Comparison of ENCODE assay signal across 20 mouse cellular contexts in the genomic region with DNA sequence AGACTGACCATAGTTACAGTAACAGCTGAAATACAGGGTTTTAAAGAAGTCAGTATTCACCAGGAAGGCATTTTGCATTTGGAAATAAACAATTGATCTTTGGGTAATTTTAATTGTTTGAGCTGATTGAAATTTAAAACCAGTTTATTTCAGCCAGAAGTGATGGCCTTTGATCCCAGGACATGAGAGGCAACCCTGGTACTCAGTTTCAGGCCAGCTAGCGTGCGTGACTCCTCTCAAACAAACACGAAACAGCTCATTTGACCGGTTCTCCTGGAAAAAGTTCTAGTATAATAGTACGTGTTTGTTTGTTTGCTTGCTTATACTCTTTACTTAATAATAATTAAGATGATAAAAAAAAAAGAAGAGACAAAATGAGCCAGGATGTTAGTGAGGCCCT.
"Had no signal": no experiment of that assay in that cellular context is flagged by ENCODE, and none has a peak within 500 bp of the region (broad histone marks: within the 10 kb centered on the region; RNA-seq: fewer than 3 reads in every experiment).

No protein-coding gene starts in this region.

- H3K9me3 ChIP-seq: heart, embryonic 13.5 days; heart, embryonic 15.5 days; hindbrain, embryonic 13.5 days; hindbrain, embryonic 15.5 days; limb, embryonic 13.5 days; limb, embryonic 15.5 days; liver, embryonic 12.5 days had no signal

- DNase-seq: gastrocnemius, postnatal 14 days; gastrocnemius, postnatal 36 days; heart, postnatal 14 days; heart, postnatal 36 days; kidney, adult 11 months; kidney, adult 8-10 months; kidney, postnatal 10 days; kidney, postnatal 36 days; layer of hippocampus, adult 9-11 months; layer of hippocampus, postnatal 36 days; left cerebral cortex, postnatal 4 days had no signal

- H3K27me3 ChIP-seq: heart, embryonic 13.5 days; heart, embryonic 15.5 days; hindbrain, embryonic 13.5 days; hindbrain, embryonic 15.5 days; limb, embryonic 13.5 days; limb, embryonic 15.5 days; liver, embryonic 12.5 days had no signal

- H3K27ac ChIP-seq: heart, embryonic 13.5 days; heart, embryonic 15.5 days; hindbrain, embryonic 13.5 days; hindbrain, embryonic 15.5 days; hindbrain, postnatal 0 days; limb, embryonic 13.5 days; limb, embryonic 15.5 days; liver, embryonic 12.5 days; liver, embryonic 14.5 days had no signal

- H3K4me3 ChIP-seq: heart, embryonic 13.5 days; heart, embryonic 15.5 days; hindbrain, embryonic 13.5 days; hindbrain, embryonic 15.5 days; limb, embryonic 13.5 days; limb, embryonic 15.5 days; liver, embryonic 12.5 days had no signal

- H3K36me3 ChIP-seq: heart, embryonic 13.5 days; heart, embryonic 15.5 days; hindbrain, embryonic 13.5 days; hindbrain, embryonic 15.5 days; limb, embryonic 13.5 days; limb, embryonic 15.5 days; liver, embryonic 12.5 days had no signal

- H3K4me1 ChIP-seq: heart, embryonic 13.5 days; heart, embryonic 15.5 days; hindbrain, embryonic 13.5 days; hindbrain, embryonic 15.5 days; limb, embryonic 13.5 days; limb, embryonic 15.5 days; liver, embryonic 12.5 days had no signal

- H3K9ac ChIP-seq: heart, embryonic 13.5 days; heart, embryonic 15.5 days; hindbrain, embryonic 13.5 days; hindbrain, embryonic 15.5 days; limb, embryonic 13.5 days; limb, embryonic 15.5 days; liver, embryonic 12.5 days; liver, embryonic 14.5 days had no signal
